Mouse (Mus musculus) hindbrain, postnatal 0 days (tissue): Measurements from ENCODE around the gene Zdhhc14. TPM values are rescaled to one million over a fixed set of nuclear protein-coding genes. Genes with fewer than 3 reads are reported as not detected.
"Not testable (repeated sequence)": the region's sequence is repeated elsewhere in the genome, so short reads cannot be mapped to it uniquely, and the experiment has no call there.

ENCODE experiments used
- ATAC-seq: fragments of 200-750 bp; cut with Nextera tagmentation; 2 replicates; pipeline ENCODE4 v1.8.0; 2017; ENCODE audit warnings: mild to moderate bottlenecking, moderate TSS enrichment, moderate library complexity
- DNase-seq: peaks from one replicate; pipeline ENCODE4 v3.0.0-alpha.2; 2015; ENCODE audit warnings: low spot score
- H3K27ac ChIP-seq: fragments of 300-500 bp; sonication (generic); 2 replicates; pipeline ENCODE4 v1.5.1; 2014; ENCODE audit warnings: mild to moderate bottlenecking
- H3K27me3 ChIP-seq: fragments of 300-500 bp; sonication (generic); 2 replicates; pipeline ENCODE4 v1.6.1; 2014; ENCODE audit warnings: low read length, mixed read lengths; ENCODE audit not compliant: insufficient read depth
- H3K36me3 ChIP-seq: fragments of 300-500 bp; sonication (generic); 2 replicates; pipeline ENCODE4 v1.6.1; 2014; ENCODE audit warnings: low read length, mixed read lengths; ENCODE audit not compliant: insufficient read depth
- H3K4me1 ChIP-seq: fragments of 300-500 bp; sonication (generic); 2 replicates; pipeline ENCODE4 v1.6.1; 2014; ENCODE audit warnings: antibody characterized with exemption, low read length, mixed read lengths; ENCODE audit not compliant: insufficient read depth
- H3K4me2 ChIP-seq: fragments of 300-500 bp; sonication (generic); 2 replicates; pipeline ENCODE4 v1.6.1; 2014; ENCODE audit warnings: low read depth, mild to moderate bottlenecking, low read length, moderate library complexity, mixed read lengths
- H3K4me3 ChIP-seq: fragments of 300-500 bp; sonication (generic); 2 replicates; pipeline ENCODE4 v1.5.1; 2014; ENCODE audit warnings: low read length
- H3K9ac ChIP-seq: fragments of 300-500 bp; sonication (generic); replicated peaks from 2 replicates; pipeline ENCODE4 v1.6.1; 2014; ENCODE audit warnings: mild to moderate bottlenecking, low read length, moderate library complexity, mixed read lengths
- H3K9me3 ChIP-seq: fragments of 300-500 bp; sonication (generic); 2 replicates; pipeline ENCODE4 v1.6.1; 2016; ENCODE audit warnings: low read length, mixed read lengths
- CTCF ChIP-seq: IDR thresholded peaks from 2 replicates; pipeline ENCODE4 v1.5.1; 2016; ENCODE audit warnings: antibody characterized with exemption, control low read depth, low read depth
- WGBS: fragments of 180-500 bp; shearing (Covaris S2); extraction: QIAGEN DNeasy Blood & Tissue Kit; methylation state at CpG from one replicate; pipeline ENCODE4 v1.1.7; 2014; 5-methylcytosine and 5-hydroxymethylcytosine counted together
- polyA plus RNA-seq: library from polyadenylated mRNA; unstranded; fragments of >200 nt; fragmentation: Nextera tagmentation; extraction: Ambion mirVana; gene quantifications from 2 replicates; pipeline ENCODE4 v1.2.1, GENCODE M21; 2015
- total RNA-seq: library from RNA; depleted of rRNA; stranded (reverse); fragments of >200 nt; gene quantifications from 2 replicates; pipeline ENCODE4 v1.2.3, GENCODE M21; 2014

Gene Zdhhc14
- total and polyA plus RNA-seq, 2 experiments from 2014 or later: 9.7 to 20.5 TPM

GRCm38 (mm10) chr17:5623181-5623580 lies 130.8 kb downstream of the Zdhhc14 start:
- Histone ChIP-seq H3K9ac (no peak overlapping the region), H3K36me3 (no peaks in the 10 kb centered on the region), H3K27me3 (no peaks in the 10 kb centered on the region), H3K4me3 (no peak overlapping the region), H3K27ac (no peak overlapping the region), H3K9me3 (no peaks in the 10 kb centered on the region), H3K4me2 (no peak overlapping the region), H3K4me1 (0 out of 2 replicates have a peak, but pooled peaks cover 3% of the 10 kb centered on the region)
- DNase-seq (no peak), ATAC-seq (no peak)
- no peak for TF ChIP-seq CTCF

- not testable (repeated sequence) for DNase-seq, H3K9me3 ChIP-seq
- WGBS: 89% methylated on average over 1 of the region's 1 CpGs
These were observed 132.5 kb downstream of the Zdhhc14 start for GRCm38 (mm10) chr17:5624815-5625214.

GRCm38 (mm10) chr17:5626402-5626801 lies 134.0 kb downstream of the Zdhhc14 start:
- no peak overlapping the region for H3K4me2 ChIP-seq
- H3K4me1 ChIP-seq: 0 out of 2 replicates have a peak, but pooled peaks cover 3% of the 10 kb centered on the region
- H3K9me3 ChIP-seq: no peaks in the 10 kb centered on the region
- WGBS: 84% methylated on average over 3 of the region's 3 CpGs
- H3K9ac ChIP-seq: no peak overlapping the region
- ATAC-seq (no peak), DNase-seq (no peak)
- no peaks in the 10 kb centered on the region for H3K36me3 ChIP-seq
- no peak overlapping the region for H3K27ac ChIP-seq
- no peak for TF ChIP-seq CTCF
- H3K27me3 ChIP-seq: no peaks in the 10 kb centered on the region
- no peak overlapping the region for H3K4me3 ChIP-seq

More at GRCm38 (mm10) chr17:5624815-5625214, 132.5 kb downstream of the Zdhhc14 start:
- not testable (repeated sequence) for ATAC-seq, H3K4me1 ChIP-seq, H3K4me3 ChIP-seq, H3K36me3 ChIP-seq, H3K9ac ChIP-seq, H3K27me3 ChIP-seq, H3K27ac ChIP-seq, H3K4me2 ChIP-seq

GRCm38 (mm10) chr17:5627664-5628063 lies 135.3 kb downstream of the Zdhhc14 start:
- Histone ChIP-seq H3K9ac (no peak overlapping the region), H3K4me1 (0 out of 2 replicates have a peak, but pooled peaks cover 3% of the 10 kb centered on the region), H3K27me3 (no peaks in the 10 kb centered on the region), H3K36me3 (no peaks in the 10 kb centered on the region), H3K9me3 (no peaks in the 10 kb centered on the region), H3K4me2 (no peak overlapping the region), H3K27ac (no peak overlapping the region), H3K4me3 (no peak overlapping the region)
- ATAC-seq: no peak
- DNase-seq: no peak
- TF ChIP-seq CTCF: no peak
- 95% methylated on average over 5 of the region's 5 CpGs for WGBS

- DNase-seq: no peak
- no peaks in the 10 kb centered on the region for H3K9me3 ChIP-seq
- ATAC-seq: no peak
- no peak overlapping the region for H3K4me2 ChIP-seq
- H3K36me3 ChIP-seq: no peaks in the 10 kb centered on the region
- 66% methylated on average over 4 of the region's 4 CpGs for WGBS
- 0 out of 2 replicates have a peak, but pooled peaks cover 3% of the 10 kb centered on the region for H3K4me1 ChIP-seq
- no peak overlapping the region for H3K27ac ChIP-seq
- no peaks in the 10 kb centered on the region for H3K27me3 ChIP-seq
- H3K4me3 ChIP-seq: no peak overlapping the region
- H3K9ac ChIP-seq: no peak overlapping the region
- TF ChIP-seq CTCF: no peak
These were observed 137.3 kb downstream of the Zdhhc14 start for GRCm38 (mm10) chr17:5629651-5630050.

GRCm38 (mm10) chr17:5635254-5635653 lies 142.9 kb downstream of the Zdhhc14 start:
- ATAC-seq: no peak
- no peak overlapping the region for H3K9ac ChIP-seq
- WGBS: 64% methylated on average over 2 of the region's 2 CpGs
- H3K36me3 ChIP-seq: no peaks in the 10 kb centered on the region
- no peak for DNase-seq
- H3K27me3 ChIP-seq: no peaks in the 10 kb centered on the region
- H3K4me1 ChIP-seq: 0 out of 2 replicates have a peak, but pooled peaks cover 3% of the 10 kb centered on the region
- TF ChIP-seq CTCF: no peak
- no peak overlapping the region for H3K27ac ChIP-seq
- H3K9me3 ChIP-seq: no peaks in the 10 kb centered on the region
- no peak overlapping the region for H3K4me3 ChIP-seq
- no peak overlapping the region for H3K4me2 ChIP-seq

- no peak for ATAC-seq
- Histone ChIP-seq H3K9ac (no peak overlapping the region), H3K9me3 (no peaks in the 10 kb centered on the region), H3K27ac (no peak overlapping the region), H3K4me1 (no peaks in the 10 kb centered on the region), H3K4me3 (no peak overlapping the region), H3K36me3 (no peaks in the 10 kb centered on the region), H3K4me2 (no peak overlapping the region), H3K27me3 (no peaks in the 10 kb centered on the region)
- WGBS: 88% methylated on average over 8 of the region's 8 CpGs
- no peak for DNase-seq
- TF ChIP-seq CTCF: no peak
These were observed 149.1 kb downstream of the Zdhhc14 start for GRCm38 (mm10) chr17:5641436-5641835.
